Mouse (Mus musculus) embryonic facial prominence, embryonic 14.5 days (tissue): Measurements from ENCODE around the gene Calml4. TPM values are rescaled to one million over a fixed set of nuclear protein-coding genes. Genes with fewer than 3 reads are reported as not detected.

Experiments
- ATAC-seq: fragments of 200-750 bp; cut with Nextera tagmentation; 2 replicates; pipeline ENCODE4 v1.8.0; 2017; ENCODE audit warnings: low read depth, moderate number of reproducible peaks, moderate TSS enrichment
- DNase-seq: peaks from one replicate; pipeline ENCODE4 v3.0.0-alpha.2; 2015; ENCODE audit warnings: low spot score
- H3K27ac ChIP-seq: fragments of 300-500 bp; sonication (generic); replicated peaks from 2 replicates; pipeline ENCODE4 v1.5.1; 2014; ENCODE audit warnings: low read depth, mild to moderate bottlenecking, low read length, moderate library complexity
- H3K27me3 ChIP-seq: fragments of 300-500 bp; sonication (generic); replicated peaks from 2 replicates; pipeline ENCODE4 v1.6.1; 2014; ENCODE audit warnings: low read length; ENCODE audit not compliant: control insufficient read depth, insufficient read depth
- H3K36me3 ChIP-seq: fragments of 300-500 bp; sonication (generic); 2 replicates; pipeline ENCODE4 v1.6.1; 2014; ENCODE audit warnings: low read length, mixed read lengths; ENCODE audit not compliant: control insufficient read depth, insufficient read depth
- H3K4me1 ChIP-seq: fragments of 300-500 bp; sonication (generic); 2 replicates; pipeline ENCODE4 v1.6.1; 2014; ENCODE audit warnings: antibody characterized with exemption, low read length; ENCODE audit not compliant: control insufficient read depth, insufficient read depth
- H3K4me2 ChIP-seq: fragments of 300-500 bp; sonication (generic); 2 replicates; pipeline ENCODE4 v1.6.1; 2014; ENCODE audit warnings: low read depth, mild to moderate bottlenecking, low read length, moderate library complexity, mixed read lengths
- H3K4me3 ChIP-seq: fragments of 300-500 bp; sonication (generic); 2 replicates; pipeline ENCODE4 v1.5.1; 2014; ENCODE audit warnings: low read depth, mild to moderate bottlenecking, low read length
- H3K9ac ChIP-seq: fragments of 300-500 bp; sonication (generic); 2 replicates; pipeline ENCODE4 v1.6.1; 2014; ENCODE audit warnings: low read depth, mild to moderate bottlenecking, low read length, moderate library complexity, mixed read lengths
- H3K9me3 ChIP-seq: fragments of 300-500 bp; sonication (generic); 2 replicates; pipeline ENCODE4 v1.6.1; 2016; ENCODE audit warnings: low read length; ENCODE audit not compliant: control insufficient read depth
- WGBS: fragments of 180-500 bp; shearing (Covaris S2); extraction: QIAGEN DNeasy Blood & Tissue Kit; methylation state at CpG from one replicate; pipeline ENCODE4 v1.1.7; 2014; 5-methylcytosine and 5-hydroxymethylcytosine counted together
- polyA plus RNA-seq: library from polyadenylated mRNA; unstranded; fragments of >200 nt; fragmentation: Nextera tagmentation; extraction: Ambion mirVana; gene quantifications from 2 replicates; pipeline ENCODE4 v1.2.1, GENCODE M21; 2014

Gene Calml4
- polyA plus RNA-seq, result 16.5 and 19.8 TPM in 2 replicates

GRCm38 (mm10) chr9:62857719-62858261 lies at the start of gene Calml4:
Calml4 (plus strand) TSS chr9:62858080.
- Histone ChIP-seq H3K9me3 (no peaks in the 10 kb centered on the region), H3K4me1 (peaks cover 24% of the 10 kb centered on the region), H3K27ac (peak within 1 kb of the TSS; percentile 61), H3K4me2 (peak within 1 kb of the TSS; percentile 39), H3K4me3 (0 out of 2 replicates have a peak within 1 kb of the TSS, but pooled peaks have one; percentile 0), H3K27me3 (no peaks in the 10 kb centered on the region), H3K9ac (peak within 1 kb of the TSS; percentile 36), H3K36me3 (no peaks in the 10 kb centered on the region)
- DNase-seq (peak; percentile 92), ATAC-seq (peak; percentile 90)
- 36% methylated on average over 18 of the region's 20 CpGs for WGBS

GRCm38 (mm10) chr9:62810095-62810494 lies 47.8 kb upstream of the Calml4 start:
- Histone ChIP-seq H3K4me1 (peaks cover 12% of the 10 kb centered on the region; the same call in 1 of the 2 replicates), H3K4me3 (peak overlapping the region; percentile 99), H3K4me2 (peak overlapping the region; percentile 86), H3K27me3 (no peaks in the 10 kb centered on the region), H3K36me3 (no peaks in the 10 kb centered on the region), H3K9ac (peak overlapping the region; percentile 94), H3K9me3 (no peaks in the 10 kb centered on the region), H3K27ac (no peak overlapping the region)
- no peak for ATAC-seq
- no peak for DNase-seq
- 20% methylated on average over 8 of the region's 8 CpGs for WGBS

- peak overlapping the region; percentile 96 for H3K27ac ChIP-seq
- no peaks in the 10 kb centered on the region for H3K27me3 ChIP-seq
- ATAC-seq (peak; percentile 53), DNase-seq (no peak)
- H3K36me3 ChIP-seq, result no peaks in the 10 kb centered on the region
- peaks cover 12% of the 10 kb centered on the region; the same call in 1 of the 2 replicates for H3K4me1 ChIP-seq
- peak overlapping the region; percentile 94 for H3K9ac ChIP-seq
- H3K4me2 ChIP-seq, result peak overlapping the region; percentile 86
- peak overlapping the region; percentile 99 for H3K4me3 ChIP-seq
- WGBS, result 1% methylated on average over 43 of the region's 58 CpGs
- no peaks in the 10 kb centered on the region for H3K9me3 ChIP-seq
Measured at GRCm38 (mm10) chr9:62810543-62811515, 47.1 kb upstream of the Calml4 start.

GRCm38 (mm10) chr9:62811516-62812121 lies 46.3 kb upstream of the Calml4 start, which contains the start of gene Fem1b:
Fem1b (minus strand) TSS chr9:62811934.
- WGBS, result 0% methylated on average over 42 of the region's 68 CpGs
- no peaks in the 10 kb centered on the region for H3K27me3 ChIP-seq
- H3K36me3 ChIP-seq, result no peaks in the 10 kb centered on the region
- H3K4me3 ChIP-seq, result peak within 1 kb of the TSS; percentile 99
- H3K4me1 ChIP-seq, result peaks cover 12% of the 10 kb centered on the region; the same call in 1 of the 2 replicates
- peak; percentile 94 for ATAC-seq
- H3K9me3 ChIP-seq, result no peaks in the 10 kb centered on the region
- H3K27ac ChIP-seq, result peak within 1 kb of the TSS; percentile 96
- H3K4me2 ChIP-seq, result peak within 1 kb of the TSS; percentile 86
- peak within 1 kb of the TSS; percentile 94 for H3K9ac ChIP-seq
- DNase-seq, result peak; percentile 96

- 17% methylated on average over 14 of the region's 14 CpGs for whole genome bisulfite sequencing
Measured at GRCm38 (mm10) chr9:62812216-62813049, 45.4 kb upstream of the Calml4 start.

GRCm38 (mm10) chr9:62814751-62815150 lies 43.1 kb upstream of the Calml4 start:
- Histone ChIP-seq H3K27me3 (no peaks in the 10 kb centered on the region), H3K9me3 (no peaks in the 10 kb centered on the region), H3K36me3 (no peaks in the 10 kb centered on the region), H3K27ac (no peak overlapping the region), H3K4me2 (no peak overlapping the region), H3K4me3 (no peak overlapping the region), H3K4me1 (peaks cover 9% of the 10 kb centered on the region; the same call in 1 of the 2 replicates), H3K9ac (no peak overlapping the region)
- no peak for DNase-seq
- no peak for ATAC-seq
- WGBS, result 92% methylated on average over 2 of the region's 2 CpGs

More at GRCm38 (mm10) chr9:62812216-62813049, 45.4 kb upstream of the Calml4 start:
- Histone ChIP-seq H3K36me3 (no peaks in the 10 kb centered on the region), H3K27ac (peak overlapping the region; percentile 96), H3K4me2 (peak overlapping the region; percentile 86), H3K9me3 (no peaks in the 10 kb centered on the region), H3K4me3 (peak overlapping the region; percentile 99), H3K27me3 (no peaks in the 10 kb centered on the region), H3K4me1 (peaks cover 12% of the 10 kb centered on the region; the same call in 1 of the 2 replicates), H3K9ac (peak overlapping the region; percentile 94)
- ATAC-seq (0 out of 2 replicates have a peak, but pooled peaks have one; percentile 31), DNase-seq (no peak)

GRCm38 (mm10) chr9:62816323-62817098 lies 41.4 kb upstream of the Calml4 start:
- peaks cover 9% of the 10 kb centered on the region; the same call in 1 of the 2 replicates for H3K4me1 ChIP-seq
- H3K4me2 ChIP-seq, result no peak overlapping the region
- no peaks in the 10 kb centered on the region for H3K36me3 ChIP-seq
- ATAC-seq (no peak), DNase-seq (no peak)
- no peak overlapping the region for H3K9ac ChIP-seq
- 71% methylated on average over 9 of the region's 9 CpGs for WGBS
- H3K27ac ChIP-seq, result no peak overlapping the region
- H3K9me3 ChIP-seq, result no peaks in the 10 kb centered on the region
- H3K27me3 ChIP-seq, result no peaks in the 10 kb centered on the region
- no peak overlapping the region for H3K4me3 ChIP-seq
